Mouse (Mus musculus) embryonic facial prominence, embryonic 11.5 days (tissue): ENCODE data around the gene Pam. TPM values are rescaled to one million over a fixed set of nuclear protein-coding genes. Genes with fewer than 3 reads are reported as not detected.
A peak's percentile ranks its signal among the peaks of the same experiment; 100 is the strongest.

ENCODE experiments used
- ATAC-seq: fragments of 200-750 bp; cut with Nextera tagmentation; replicated peaks from 2 replicates; pipeline ENCODE4 v1.8.0; 2017; ENCODE audit warnings: low read depth; ENCODE audit not compliant: insufficient number of reproducible peaks, low FRiP score, low TSS enrichment
- DNase-seq: peaks from one replicate; pipeline ENCODE4 v3.0.0-alpha.2; 2015; ENCODE audit warnings: low spot score
- H3K27ac ChIP-seq: fragments of 300-500 bp; sonication (generic); replicated peaks from 2 replicates; pipeline ENCODE4 v1.5.1; 2014; ENCODE audit warnings: mild to moderate bottlenecking, low read depth, low read length, control low read depth
- H3K27me3 ChIP-seq: fragments of 300-500 bp; sonication (generic); 2 replicates; pipeline ENCODE4 v1.6.1; 2014; ENCODE audit warnings: mild to moderate bottlenecking, low read length, moderate library complexity, mixed read lengths; ENCODE audit not compliant: control insufficient read depth, insufficient read depth
- H3K36me3 ChIP-seq: fragments of 300-500 bp; sonication (generic); replicated peaks from 2 replicates; pipeline ENCODE4 v1.6.1; 2014; ENCODE audit warnings: low read depth, mild to moderate bottlenecking, low read length, moderate library complexity, mixed read lengths; ENCODE audit not compliant: control insufficient read depth, insufficient read depth
- H3K4me1 ChIP-seq: fragments of 300-500 bp; sonication (generic); 2 replicates; pipeline ENCODE4 v1.6.1; 2014; ENCODE audit warnings: low read length, mixed read lengths; ENCODE audit not compliant: control insufficient read depth, insufficient read depth
- H3K4me2 ChIP-seq: fragments of 300-500 bp; sonication (generic); 2 replicates; pipeline ENCODE4 v1.6.1; 2014; ENCODE audit warnings: low read depth, mild to moderate bottlenecking, control low read depth, low read length, moderate library complexity
- H3K4me3 ChIP-seq: fragments of 300-500 bp; sonication (generic); 2 replicates; pipeline ENCODE4 v1.5.1; 2014; ENCODE audit warnings: low read depth, low read length, control low read depth
- H3K9ac ChIP-seq: fragments of 300-500 bp; sonication (generic); replicated peaks from 2 replicates; pipeline ENCODE4 v1.6.1; 2014; ENCODE audit warnings: mild to moderate bottlenecking, control low read depth, low read length
- H3K9me3 ChIP-seq: fragments of 300-500 bp; sonication (generic); replicated peaks from 2 replicates; pipeline ENCODE4 v1.6.1; 2016; ENCODE audit warnings: mild to moderate bottlenecking, low read length, inconsistent platforms, mixed read lengths; ENCODE audit not compliant: control insufficient read depth
- WGBS: fragments of 180-500 bp; shearing (Covaris S2); extraction: QIAGEN DNeasy Blood & Tissue Kit; methylation state at CpG from one replicate; pipeline ENCODE4 v1.1.7; 2014; 5-methylcytosine and 5-hydroxymethylcytosine counted together
- polyA plus RNA-seq: library from polyadenylated mRNA; unstranded; fragments of >200 nt; fragmentation: Nextera tagmentation; extraction: Ambion mirVana; gene quantifications from 2 replicates; pipeline ENCODE4 v1.2.1, GENCODE M21; 2014

Gene Pam
- polyA plus RNA-seq, 1 experiment from 2014 or later, result 22.3 TPM

DNA sequence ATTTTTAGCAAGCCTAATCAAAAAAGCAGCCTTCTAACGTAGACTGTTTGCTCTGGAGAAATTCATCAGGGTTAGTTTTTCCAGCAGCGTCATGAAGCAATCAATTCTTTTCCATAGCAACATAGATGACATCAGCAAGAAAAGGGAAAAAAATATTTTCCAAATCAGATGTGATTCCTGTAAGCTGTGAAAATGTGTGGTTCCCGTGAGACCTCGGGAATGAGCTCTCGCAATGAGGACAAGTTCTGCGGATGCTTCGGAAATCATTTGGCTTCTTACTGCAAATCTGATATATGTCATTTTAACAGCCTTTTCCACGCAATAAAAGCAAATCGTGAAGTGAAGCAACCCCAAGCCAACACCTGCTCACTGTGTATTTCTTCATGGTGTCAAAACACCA is 207.9 kb downstream of the Pam start:
- H3K4me3 ChIP-seq, result no peak overlapping the region
- DNase-seq (no peak), ATAC-seq (no peak)
- H3K9me3 ChIP-seq, result no peaks in the 10 kb centered on the region
- WGBS, result 94% methylated on average over 9 of the region's 9 CpGs
- H3K4me1 ChIP-seq, result no peaks in the 10 kb centered on the region
- no peak overlapping the region for H3K9ac ChIP-seq
- H3K27ac ChIP-seq, result no peak overlapping the region
- no peaks in the 10 kb centered on the region for H3K27me3 ChIP-seq
- no peak overlapping the region for H3K4me2 ChIP-seq
- no peaks in the 10 kb centered on the region for H3K36me3 ChIP-seq

GRCm38 (mm10) chr1:97883498-97883897 is 211.9 kb downstream of the Pam start:
- no peaks in the 10 kb centered on the region for H3K27me3 ChIP-seq
- no peak overlapping the region for H3K27ac ChIP-seq
- H3K4me1 ChIP-seq, result no peaks in the 10 kb centered on the region
- H3K9me3 ChIP-seq, result no peaks in the 10 kb centered on the region
- ATAC-seq (no peak), DNase-seq (no peak)
- H3K4me3 ChIP-seq, result no peak overlapping the region
- H3K36me3 ChIP-seq, result no peaks in the 10 kb centered on the region
- 91% methylated on average over 7 of the region's 7 CpGs for WGBS
- no peak overlapping the region for H3K4me2 ChIP-seq
- no peak overlapping the region for H3K9ac ChIP-seq

DNA sequence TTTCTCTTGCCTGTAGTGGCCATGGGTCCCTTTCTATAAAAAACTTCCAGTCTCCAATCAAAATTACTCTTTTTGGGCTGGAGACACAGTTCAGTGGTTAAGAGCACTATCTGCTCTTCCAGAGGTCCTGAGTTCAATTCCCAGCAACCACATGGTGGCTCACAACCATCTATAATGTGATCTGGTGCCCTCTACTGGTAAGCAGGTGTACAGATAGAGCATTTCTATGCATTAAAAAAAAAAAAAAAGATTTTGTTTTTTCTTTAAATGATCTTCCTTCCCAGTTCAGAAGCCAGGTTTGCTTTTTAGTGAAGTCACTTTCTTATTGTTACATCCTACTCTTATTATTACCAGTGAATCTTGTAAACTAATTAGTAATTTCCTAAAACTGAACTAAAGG is 218.4 kb downstream of the Pam start:
- no peaks in the 10 kb centered on the region for H3K27me3 ChIP-seq
- no peaks in the 10 kb centered on the region for H3K9me3 ChIP-seq
- H3K27ac ChIP-seq, result no peak overlapping the region
- ATAC-seq (no peak), DNase-seq (no peak)
- no peak overlapping the region for H3K9ac ChIP-seq
- no peak overlapping the region for H3K4me3 ChIP-seq
- no peak overlapping the region for H3K4me2 ChIP-seq
- H3K36me3 ChIP-seq, result no peaks in the 10 kb centered on the region
- no peaks in the 10 kb centered on the region for H3K4me1 ChIP-seq

DNA sequence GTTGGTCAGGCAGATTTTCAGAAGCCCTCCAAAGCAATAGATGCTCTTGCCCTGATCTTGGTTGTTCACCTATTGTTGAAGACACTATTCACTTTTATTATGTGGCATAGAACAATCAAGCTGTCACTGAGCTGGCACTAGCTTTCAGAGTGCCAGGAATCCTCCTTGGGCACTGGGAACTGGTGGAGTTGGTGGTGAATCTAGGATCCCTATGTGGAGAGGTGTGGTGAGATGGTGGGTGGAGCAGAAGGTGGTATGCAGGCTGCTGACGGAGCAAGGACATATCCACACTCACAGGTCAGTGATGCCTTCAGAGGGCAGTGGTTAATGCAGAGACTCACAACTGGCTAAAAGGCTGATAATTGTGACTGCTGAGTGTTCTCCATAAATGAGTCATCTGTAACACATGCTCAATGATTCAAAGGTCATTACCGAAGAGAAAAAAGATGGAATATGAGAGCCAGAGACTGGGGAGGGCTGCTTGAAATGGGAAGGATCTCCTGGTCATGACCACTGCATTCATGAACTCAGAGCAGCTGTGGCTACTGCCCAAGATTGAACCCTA is 221.9 kb downstream of the Pam start:
- Histone ChIP-seq H3K4me3 (no peak overlapping the region), H3K4me1 (no peaks in the 10 kb centered on the region), H3K27me3 (no peaks in the 10 kb centered on the region), H3K27ac (no peak overlapping the region), H3K36me3 (no peaks in the 10 kb centered on the region), H3K9ac (no peak overlapping the region), H3K4me2 (no peak overlapping the region), H3K9me3 (no peaks in the 10 kb centered on the region)
- ATAC-seq (no peak), DNase-seq (no peak)
- 91% methylated on average over 2 of the region's 2 CpGs for WGBS

DNA sequence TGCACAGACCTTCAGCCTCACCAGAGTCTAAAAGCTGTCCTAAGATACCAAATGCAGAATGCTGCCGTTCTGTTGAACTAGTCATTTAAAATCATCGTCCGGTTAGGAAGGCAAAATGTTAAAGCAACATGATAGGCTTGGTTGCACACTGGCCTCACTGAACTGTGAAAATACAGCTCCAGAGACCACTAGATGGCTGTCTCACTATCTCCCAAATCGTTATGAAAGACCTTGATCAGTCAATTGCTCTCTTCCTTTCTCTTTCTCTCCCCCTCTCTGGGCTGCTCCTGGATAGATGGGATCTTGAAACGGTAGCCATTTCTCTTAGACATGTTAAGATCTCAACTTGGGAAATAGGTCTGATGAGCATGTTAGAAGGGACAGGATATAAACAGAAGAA is 223.0 kb downstream of the Pam start:
- no peak overlapping the region for H3K9ac ChIP-seq
- H3K4me2 ChIP-seq, result no peak overlapping the region
- no peak for DNase-seq
- 58% methylated on average over 5 of the region's 5 CpGs for WGBS
- no peaks in the 10 kb centered on the region for H3K36me3 ChIP-seq
- no peaks in the 10 kb centered on the region for H3K4me1 ChIP-seq
- H3K9me3 ChIP-seq, result no peaks in the 10 kb centered on the region
- ATAC-seq, result no peak
- H3K4me3 ChIP-seq, result no peak overlapping the region
- H3K27me3 ChIP-seq, result no peaks in the 10 kb centered on the region
- H3K27ac ChIP-seq, result no peak overlapping the region

GRCm38 (mm10) chr1:97872072-97872471 is 223.4 kb downstream of the Pam start:
- H3K27ac ChIP-seq, result no peak overlapping the region
- H3K9me3 ChIP-seq, result no peaks in the 10 kb centered on the region
- 78% methylated on average over 2 of the region's 2 CpGs for WGBS

DNA sequence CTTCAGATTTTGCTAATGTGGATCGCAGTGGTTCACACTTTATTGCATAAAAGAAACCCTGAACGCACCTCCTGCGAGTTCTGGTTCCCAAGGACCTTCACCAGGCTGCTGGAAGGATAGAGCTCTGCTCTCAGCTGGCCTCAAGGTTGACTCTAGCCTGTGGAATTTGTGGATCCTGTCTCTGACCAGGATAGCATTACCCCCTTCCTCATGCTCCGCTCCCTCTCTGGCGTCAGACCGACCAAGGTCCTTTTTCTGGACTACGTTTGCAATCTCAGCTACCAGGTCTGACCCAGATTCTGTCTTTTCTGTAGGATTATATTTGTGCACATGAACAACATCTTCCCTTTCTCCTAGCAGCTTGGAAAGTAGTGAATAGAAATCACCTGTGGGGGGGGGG is 231.3 kb downstream of the Pam start:
- no peak overlapping the region for H3K4me3 ChIP-seq
- DNase-seq (no peak), ATAC-seq (no peak)
- 93% methylated on average over 7 of the region's 7 CpGs for WGBS
- H3K4me1 ChIP-seq, result no peaks in the 10 kb centered on the region
- H3K27me3 ChIP-seq, result no peaks in the 10 kb centered on the region
- no peak overlapping the region for H3K27ac ChIP-seq
- no peaks in the 10 kb centered on the region for H3K36me3 ChIP-seq
- no peaks in the 10 kb centered on the region for H3K9me3 ChIP-seq
- H3K4me2 ChIP-seq, result no peak overlapping the region
- no peak overlapping the region for H3K9ac ChIP-seq

More at GRCm38 (mm10) chr1:97872072-97872471, 223.4 kb downstream of the Pam start:
- Histone ChIP-seq H3K36me3 (no peaks in the 10 kb centered on the region), H3K27me3 (no peaks in the 10 kb centered on the region), H3K4me3 (no peak overlapping the region), H3K9ac (no peak overlapping the region), H3K4me2 (no peak overlapping the region), H3K4me1 (no peaks in the 10 kb centered on the region)
- no peak for DNase-seq
- no peak for ATAC-seq

DNA sequence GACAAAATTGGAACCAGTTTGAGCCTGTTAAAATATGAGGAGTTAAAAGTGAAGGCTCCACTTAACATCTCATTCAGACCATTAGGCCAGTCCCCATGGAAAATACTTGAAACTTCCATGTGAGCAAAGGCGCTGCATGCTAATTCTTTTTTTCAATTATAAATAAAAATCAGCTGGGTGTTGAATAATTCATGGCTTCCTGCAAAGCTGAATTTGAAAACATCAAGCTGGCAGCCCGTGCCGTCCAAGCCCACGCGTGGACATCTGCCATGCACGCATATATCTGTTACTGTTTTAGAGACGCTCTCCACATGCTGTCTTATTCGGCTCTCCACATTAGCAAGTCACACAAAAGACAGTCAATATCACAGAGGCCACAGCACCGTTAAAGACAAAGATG is 232.3 kb downstream of the Pam start:
- H3K4me3 ChIP-seq, result no peak overlapping the region
- no peak overlapping the region for H3K4me2 ChIP-seq
- H3K27ac ChIP-seq, result no peak overlapping the region
- no peaks in the 10 kb centered on the region for H3K27me3 ChIP-seq
- H3K9me3 ChIP-seq, result no peaks in the 10 kb centered on the region
- DNase-seq (no peak), ATAC-seq (0 out of 2 replicates have a peak, but pooled peaks have one; percentile 48)
- WGBS, result 76% methylated on average over 9 of the region's 9 CpGs
- H3K4me1 ChIP-seq, result no peaks in the 10 kb centered on the region
- no peaks in the 10 kb centered on the region for H3K36me3 ChIP-seq
- H3K9ac ChIP-seq, result no peak overlapping the region
